In the genomic region with DNA sequence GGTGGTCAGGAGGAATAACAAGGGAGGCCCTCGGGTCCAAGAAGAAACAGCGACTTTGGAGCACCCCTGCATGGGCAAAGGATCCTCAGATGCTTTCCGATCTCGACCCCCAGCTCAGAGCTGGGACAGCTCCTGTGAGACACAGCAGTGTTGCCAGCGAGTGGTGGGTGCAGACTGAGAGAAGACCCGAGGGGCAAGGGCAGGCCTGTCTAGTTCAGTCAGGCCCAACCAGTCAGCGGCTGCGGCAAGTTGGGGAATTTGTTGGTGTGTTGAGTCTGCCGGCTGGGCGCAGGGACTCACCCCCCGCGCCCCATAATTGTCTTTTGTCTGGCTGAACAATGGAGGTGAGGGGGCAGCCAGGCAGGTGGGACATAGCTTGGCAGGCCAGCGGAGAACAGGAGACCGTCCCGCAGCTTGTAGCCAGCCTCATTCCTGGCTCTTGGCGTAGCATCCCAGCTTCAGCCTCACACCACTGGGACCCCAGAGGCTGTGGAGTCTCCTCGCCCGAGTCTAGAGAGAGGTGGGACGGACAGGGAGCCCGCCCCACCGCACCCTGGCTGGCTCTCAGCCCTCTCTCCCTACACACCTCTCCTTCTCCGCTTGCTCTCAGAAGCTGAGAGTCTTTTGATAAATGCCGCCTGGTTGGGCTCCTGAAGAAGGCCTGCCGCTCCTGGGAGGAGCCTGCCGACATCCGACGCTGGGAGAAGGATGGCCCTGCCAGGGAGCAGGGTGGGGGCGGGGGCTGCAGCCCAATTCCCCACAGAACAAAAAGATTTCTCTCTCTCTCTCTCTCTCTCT, we compare ENCODE assay signal across 7 mouse cellular contexts.
DNase-seq lines count a peak whose midpoint lies in the region; ATAC-seq lines count a peak whose summit lies in the region.

No protein-coding gene starts in this region.

- no peaks in the 10 kb centered on the region for H3K36me3 ChIP-seq in forebrain, embryonic 12.5 days (replicated peaks)
- no peaks in the 10 kb centered on the region for H3K36me3 ChIP-seq in limb, embryonic 13.5 days

- WGBS in forebrain, embryonic 12.5 days, result 16% methylated on average over 27 of the region's 28 CpGs
- 18% methylated on average over 26 of the region's 28 CpGs for WGBS in limb, embryonic 13.5 days

- H3K9ac ChIP-seq in forebrain, embryonic 12.5 days, result peak overlapping the region; percentile 33; the same call in 1 of the 2 replicates
- H3K9ac ChIP-seq in limb, embryonic 13.5 days, result no peak overlapping the region

- peak overlapping the region; percentile 43 for H3K4me2 ChIP-seq in forebrain, embryonic 12.5 days
- peak overlapping the region; percentile 54 for H3K4me2 ChIP-seq in limb, embryonic 13.5 days (replicated peaks)

- H3K9me3 ChIP-seq in forebrain, embryonic 12.5 days, result no peaks in the 10 kb centered on the region
- H3K9me3 ChIP-seq in limb, embryonic 13.5 days, result no peaks in the 10 kb centered on the region

- ATAC-seq in forebrain, embryonic 12.5 days (ENCODE audit: low FRiP score), result peak; percentile 77
- ATAC-seq in limb, embryonic 13.5 days (ENCODE audit: low FRiP score, low read depth), result peak; percentile 82

- peaks cover 22% of the 10 kb centered on the region for H3K4me1 ChIP-seq in forebrain, embryonic 12.5 days
- H3K4me1 ChIP-seq in limb, embryonic 13.5 days, result peaks cover 14% of the 10 kb centered on the region

- DNase-seq in ovary, postnatal 36 days (ENCODE audit: low spot score), result peak; percentile 19
- no peak for DNase-seq in ovary, postnatal 14 days (ENCODE audit: low spot score)
- peak; percentile 70 for DNase-seq in retina, postnatal 1 day
- DNase-seq in cerebellum, adult 8-10 months, result no peak
- DNase-seq in gastrocnemius, postnatal 10 days, result no peak

- peak overlapping the region; percentile 87 for H3K27ac ChIP-seq in forebrain, embryonic 12.5 days
- H3K27ac ChIP-seq in limb, embryonic 13.5 days, result no peak overlapping the region; the same call in 1 of the 2 replicates

- H3K27me3 ChIP-seq in forebrain, embryonic 12.5 days, result peaks cover 95% of the 10 kb centered on the region
- H3K27me3 ChIP-seq in limb, embryonic 13.5 days, result peaks cover 82% of the 10 kb centered on the region

- H3K4me3 ChIP-seq in forebrain, embryonic 12.5 days (replicated peaks), result peak overlapping the region; percentile 15
- peak overlapping the region; percentile 14; the same call in 1 of the 2 replicates for H3K4me3 ChIP-seq in limb, embryonic 13.5 days

Comparison
In these comparisons a context has a peak if more than half of its experiments do, and no peak if none do; other contexts are left out.
1. DNase-seq: peak in ovary, postnatal 36 days (single experiment) and retina, postnatal 1 day (single experiment); none in ovary, postnatal 14 days (single experiment), cerebellum, adult 8-10 months (single experiment) and gastrocnemius, postnatal 10 days (single experiment).